Mouse (Mus musculus): Measurements from ENCODE around the gene Olfr312. TPM values are rescaled to one million over a fixed set of nuclear protein-coding genes. Genes with fewer than 3 reads are reported as not detected.

Gene Olfr312
- polyA plus RNA-seq, 1 experiment from 2014 or later, result not detected

DNA sequence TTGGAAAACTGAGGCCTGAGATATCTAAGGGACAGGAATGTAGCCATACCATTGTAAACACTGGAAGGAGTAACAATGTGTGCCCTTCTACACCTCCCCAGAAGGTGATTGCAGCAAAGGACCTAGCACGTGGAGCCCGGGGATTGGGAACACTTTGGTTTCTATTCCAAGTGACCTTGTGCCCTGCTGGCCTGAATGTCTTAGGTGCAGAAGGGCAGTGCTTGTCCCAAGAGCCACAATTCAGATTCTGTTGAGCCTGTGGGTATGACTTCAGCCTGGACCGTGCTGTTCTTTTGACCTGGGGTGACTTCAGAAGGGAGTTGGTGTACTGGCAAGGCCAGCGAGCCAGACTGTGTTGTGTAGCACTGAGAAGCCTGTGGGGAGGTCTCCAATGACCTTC is 41.9 kb downstream of the Olfr312 start:
- ATAC-seq (replicated peaks; ENCODE audit: low FRiP score), result no peak
- Histone ChIP-seq H3K9me3 (ENCODE audit: control insufficient read depth, low read length) (no peaks in the 10 kb centered on the region), H3K4me1 (replicated peaks; ENCODE audit: control insufficient read depth, insufficient read depth, low read length) (no peaks in the 10 kb centered on the region), H3K9ac (ENCODE audit: low read depth, low read length) (no peak overlapping the region), H3K27ac (ENCODE audit: low read depth, low read length) (no peak overlapping the region), H3K36me3 (ENCODE audit: control insufficient read depth, insufficient read depth, low read length) (peaks cover 8% of the 10 kb centered on the region; the same call in 1 of the 2 replicates), H3K4me3 (ENCODE audit: low read depth, low read length) (no peak overlapping the region), H3K27me3 (replicated peaks; ENCODE audit: control insufficient read depth, insufficient read depth, low read length) (no peaks in the 10 kb centered on the region), H3K4me2 (no peak overlapping the region)
- WGBS, result 85% methylated on average over 4 of the region's 4 CpGs
- DNase-seq (ENCODE audit: low spot score), result no peak

DNA sequence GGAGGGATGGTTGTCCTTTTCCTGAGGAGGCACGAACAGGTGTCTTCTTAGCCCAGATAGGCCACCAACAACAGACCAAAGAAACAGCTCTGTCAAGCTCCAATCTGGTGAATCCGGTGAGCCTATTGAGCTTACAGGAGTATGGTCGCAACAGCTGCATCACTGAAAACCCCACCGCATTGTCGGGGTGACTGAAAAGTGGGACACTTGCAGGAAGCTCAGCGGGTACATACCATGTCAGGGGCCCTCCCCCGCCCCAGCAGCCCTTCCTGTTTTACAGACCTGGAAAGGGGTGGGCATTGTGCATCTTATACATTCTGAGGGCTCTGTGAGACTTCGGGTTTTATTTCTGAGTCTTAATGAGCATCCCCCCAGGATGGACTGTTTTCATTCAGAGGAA is 54.7 kb downstream of the Olfr312 start:
- Histone ChIP-seq H3K27ac (ENCODE audit: low read depth, low read length) (no peak overlapping the region), H3K4me2 (no peak overlapping the region), H3K4me1 (replicated peaks; ENCODE audit: control insufficient read depth, insufficient read depth, low read length) (no peaks in the 10 kb centered on the region), H3K4me3 (ENCODE audit: low read depth, low read length) (no peak overlapping the region), H3K27me3 (replicated peaks; ENCODE audit: control insufficient read depth, insufficient read depth, low read length) (no peaks in the 10 kb centered on the region), H3K36me3 (ENCODE audit: control insufficient read depth, insufficient read depth, low read length) (peaks cover 17% of the 10 kb centered on the region; the same call in 1 of the 2 replicates), H3K9me3 (ENCODE audit: control insufficient read depth, low read length) (no peaks in the 10 kb centered on the region), H3K9ac (ENCODE audit: low read depth, low read length) (no peak overlapping the region)
- 86% methylated on average over 8 of the region's 8 CpGs for WGBS
- ATAC-seq (replicated peaks; ENCODE audit: low FRiP score) (no peak), DNase-seq (ENCODE audit: low spot score) (no peak)

Other genes starting within 250 kb of the Olfr312 start
- gene Olfr324, start 234.1 kb upstream of the Olfr312 start, polyA plus RNA-seq (2014; fragmentation: Nextera tagmentation; extraction: Ambion mirVana), result not detected in 2 replicates
- gene 2210407C18Rik, start 213.2 kb upstream of the Olfr312 start, polyA plus RNA-seq (2014; fragmentation: Nextera tagmentation; extraction: Ambion mirVana), result not detected in 2 replicates
- not detected in 2 replicates for gene Olfr323, start 198.7 kb upstream of the Olfr312 start, polyA plus RNA-seq (2014; fragmentation: Nextera tagmentation; extraction: Ambion mirVana)
- 5.6 and 6.4 TPM in 2 replicates for gene Trim58, start 188.8 kb upstream of the Olfr312 start, polyA plus RNA-seq (2014; fragmentation: Nextera tagmentation; extraction: Ambion mirVana)
- not detected in 2 replicates for gene Olfr322, start 170.5 kb upstream of the Olfr312 start, polyA plus RNA-seq (2014; fragmentation: Nextera tagmentation; extraction: Ambion mirVana)
- not detected in 2 replicates for gene Olfr320, start 148.1 kb upstream of the Olfr312 start, polyA plus RNA-seq (2014; fragmentation: Nextera tagmentation; extraction: Ambion mirVana)
- not detected in 2 replicates for gene Olfr319, start 130.1 kb upstream of the Olfr312 start, polyA plus RNA-seq (2014; fragmentation: Nextera tagmentation; extraction: Ambion mirVana)
- gene Olfr318, start 105.2 kb upstream of the Olfr312 start, polyA plus RNA-seq (2014; fragmentation: Nextera tagmentation; extraction: Ambion mirVana), result not detected in 2 replicates
- not detected in 2 replicates for gene Olfr317, start 90.0 kb upstream of the Olfr312 start, polyA plus RNA-seq (2014; fragmentation: Nextera tagmentation; extraction: Ambion mirVana)
- not detected in 2 replicates for gene Olfr316, start 76.5 kb upstream of the Olfr312 start, polyA plus RNA-seq (2014; fragmentation: Nextera tagmentation; extraction: Ambion mirVana)
- gene Olfr315, start 56.0 kb upstream of the Olfr312 start, polyA plus RNA-seq (2014; fragmentation: Nextera tagmentation; extraction: Ambion mirVana), result not detected in 2 replicates
- gene Olfr314, start 46.3 kb upstream of the Olfr312 start, polyA plus RNA-seq (2014; fragmentation: Nextera tagmentation; extraction: Ambion mirVana), result not detected in 2 replicates
- 0.70 and 0.86 TPM in 2 replicates for gene Fam183b, start 27.3 kb upstream of the Olfr312 start, polyA plus RNA-seq (2014; fragmentation: Nextera tagmentation; extraction: Ambion mirVana)
- gene Olfr313, start 14.2 kb upstream of the Olfr312 start, polyA plus RNA-seq (2014; fragmentation: Nextera tagmentation; extraction: Ambion mirVana), result not detected in 2 replicates
- gene Olfr311, start 10.0 kb downstream of the Olfr312 start, polyA plus RNA-seq (2014; fragmentation: Nextera tagmentation; extraction: Ambion mirVana), result not detected in 2 replicates
- 4.3 and 5.2 TPM in 2 replicates for gene Gm12258, start 17.9 kb downstream of the Olfr312 start, polyA plus RNA-seq (2014; fragmentation: Nextera tagmentation; extraction: Ambion mirVana)
- 5.0 and 5.6 TPM in 2 replicates for gene 2810021J22Rik, start 38.0 kb downstream of the Olfr312 start, polyA plus RNA-seq (2014; fragmentation: Nextera tagmentation; extraction: Ambion mirVana)
- gene Zfp39, start 75.0 kb downstream of the Olfr312 start, polyA plus RNA-seq (2014; fragmentation: Nextera tagmentation; extraction: Ambion mirVana), result 10.2 and 11.8 TPM in 2 replicates
- 4.0 and 5.0 TPM in 2 replicates for gene Btnl10, start 88.7 kb downstream of the Olfr312 start, polyA plus RNA-seq (2014; fragmentation: Nextera tagmentation; extraction: Ambion mirVana)
- 229 and 240 TPM in 2 replicates for gene Rnf187, start 109.7 kb downstream of the Olfr312 start, polyA plus RNA-seq (2014; fragmentation: Nextera tagmentation; extraction: Ambion mirVana)
- gene Hist3h2ba, start 119.7 kb downstream of the Olfr312 start, polyA plus RNA-seq (2014; fragmentation: Nextera tagmentation; extraction: Ambion mirVana), result 6.3 and 6.9 TPM in 2 replicates
- 12.0 and 14.5 TPM in 2 replicates for gene Hist3h2a, start 125.4 kb downstream of the Olfr312 start, polyA plus RNA-seq (2014; fragmentation: Nextera tagmentation; extraction: Ambion mirVana)
- 0.23 and 0.38 TPM in 2 replicates for gene Trim17, start 125.4 kb downstream of the Olfr312 start, polyA plus RNA-seq (2014; fragmentation: Nextera tagmentation; extraction: Ambion mirVana)
- gene Trim11, start 148.9 kb downstream of the Olfr312 start, polyA plus RNA-seq (2014; fragmentation: Nextera tagmentation; extraction: Ambion mirVana), result 17.3 and 17.8 TPM in 2 replicates